Mouse (Mus musculus): ENCODE data around the gene Tssc4.
A peak's percentile ranks its signal among the peaks of the same experiment; 100 is the strongest.

Gene Tssc4

DNA sequence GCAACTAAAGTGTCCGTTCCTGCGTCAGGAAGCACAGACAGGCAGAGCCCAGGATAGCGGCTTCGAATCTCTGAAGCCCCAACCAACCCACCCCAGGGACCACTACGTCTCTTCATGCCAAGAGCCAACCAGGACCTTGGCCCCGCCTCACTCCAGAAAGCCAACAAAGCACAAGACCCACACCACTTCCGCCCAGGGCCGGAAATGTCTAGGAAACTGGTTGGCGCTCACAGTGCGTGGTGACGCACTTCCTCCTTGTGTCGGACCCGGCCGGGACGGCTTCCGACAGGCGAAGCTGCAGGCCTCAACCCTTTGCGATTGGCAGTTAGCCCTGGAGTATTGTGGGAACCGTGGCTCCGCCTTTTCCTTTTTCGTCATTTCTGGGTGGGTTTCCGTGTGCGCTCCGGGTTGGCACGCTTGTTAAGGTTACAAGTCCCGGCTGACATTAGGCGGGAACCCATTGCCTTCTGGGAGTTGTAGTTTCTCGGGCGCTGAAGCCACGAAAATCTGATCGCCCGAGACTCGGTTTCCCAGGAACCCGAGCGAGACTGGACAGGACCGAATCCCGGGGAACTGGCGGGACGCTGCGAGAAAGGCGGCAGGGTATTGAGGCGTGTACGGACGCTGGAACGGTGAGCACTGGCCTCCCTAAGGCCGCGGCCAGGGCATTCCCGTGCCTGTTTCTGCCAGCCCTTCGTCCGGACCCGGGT lies at the start of gene Tssc4:
Gene Tssc4 (plus strand): TSS at position 368 of the 710 bp plus-strand sequence.
- peak; percentile 81 to 87 for DNase-seq (ENCODE audit: low spot score in 2 of 2)

DNA sequence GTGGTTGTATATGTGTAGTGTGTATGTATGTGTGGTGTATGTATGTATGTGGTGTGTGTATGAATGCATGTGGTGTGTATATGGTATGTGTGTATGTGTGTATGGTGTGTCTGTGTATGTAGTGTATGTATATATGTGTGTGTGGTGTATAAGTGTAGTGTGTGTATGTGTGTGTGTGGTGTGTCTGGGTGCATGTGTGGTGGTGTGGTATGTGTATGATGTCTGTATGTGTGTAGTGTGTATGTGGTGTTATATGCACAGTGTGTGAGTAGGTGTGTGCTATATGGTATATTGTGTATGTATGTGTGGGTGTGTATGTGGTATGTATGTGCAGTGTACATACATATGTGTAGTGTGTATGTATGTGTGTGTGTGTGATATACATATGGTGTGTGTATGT lies 49.0 kb upstream of the Tssc4 start:
- no peak for DNase-seq (ENCODE audit: low spot score in 2 of 2)

GRCm38 (mm10) chr7:143020764-143021163 lies 48.3 kb upstream of the Tssc4 start:
- no peak for DNase-seq (ENCODE audit: low spot score in 2 of 2)

GRCm38 (mm10) chr7:143021356-143022164 lies 47.5 kb upstream of the Tssc4 start:
- no peak for DNase-seq (ENCODE audit: low spot score in 2 of 2)

DNA sequence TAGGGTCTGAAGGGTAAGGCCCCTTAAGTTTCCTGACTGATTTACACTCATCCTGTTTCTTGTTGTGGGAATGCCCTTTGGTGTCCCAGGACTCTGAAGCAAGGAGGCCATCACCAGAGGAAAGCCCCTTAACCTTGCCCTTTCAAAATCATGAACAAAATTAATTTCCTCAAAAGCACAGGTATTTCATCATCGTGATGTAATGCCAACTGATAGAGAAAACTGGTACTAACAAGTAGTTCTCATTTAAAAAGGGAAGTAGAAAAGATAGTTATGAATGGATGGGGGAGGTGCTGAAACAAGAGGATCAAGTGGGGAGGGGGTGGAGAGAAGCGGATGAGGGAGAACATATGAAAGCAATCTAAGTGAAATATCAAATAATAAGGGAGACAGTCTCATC lies 45.5 kb upstream of the Tssc4 start:
- no peak for DNase-seq (ENCODE audit: low spot score in 2 of 2)

- DNase-seq (ENCODE audit: low spot score in 2 of 2) = no peak
Observed at GRCm38 (mm10) chr7:143024293-143024692, 44.8 kb upstream of the Tssc4 start.

DNA sequence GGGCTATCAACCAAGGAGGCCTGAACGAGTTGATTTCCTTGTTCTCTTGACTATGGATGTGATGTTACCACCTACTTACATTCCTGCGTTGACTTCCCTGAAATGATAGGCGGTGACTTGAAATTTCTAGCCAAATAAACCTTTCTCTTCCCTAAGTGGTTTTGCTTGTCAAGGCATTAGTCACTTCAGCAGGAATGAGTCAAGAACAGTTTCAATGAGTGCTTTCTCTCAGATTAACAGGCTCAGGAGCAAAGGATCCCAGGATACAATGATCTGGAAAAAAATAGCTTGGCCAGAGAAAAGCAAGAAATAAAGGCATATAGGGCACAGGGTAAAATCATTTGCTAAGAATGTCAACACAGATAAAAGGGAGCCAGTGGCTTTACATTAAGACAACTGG lies 43.6 kb upstream of the Tssc4 start:
- DNase-seq (ENCODE audit: low spot score in 2 of 2) = no peak

DNA sequence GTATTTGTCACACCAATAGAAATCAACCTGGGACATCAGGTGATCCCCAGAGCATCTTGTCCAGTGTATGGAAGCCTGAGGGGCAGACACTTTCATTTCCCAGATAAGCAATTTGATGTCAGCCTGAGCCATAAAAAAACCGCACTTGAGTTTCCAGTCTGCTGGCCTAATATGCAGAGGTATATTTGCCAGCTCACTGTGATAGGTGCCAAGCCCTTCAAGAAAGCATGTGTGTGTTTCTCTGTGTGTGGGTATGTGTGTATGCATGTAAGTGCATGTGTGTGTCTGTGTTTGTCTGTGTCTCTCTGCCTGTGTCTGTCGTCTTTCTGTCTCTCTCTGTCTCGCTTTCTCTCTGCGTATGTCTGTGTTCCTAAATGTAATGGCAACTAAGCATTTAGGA lies 41.9 kb upstream of the Tssc4 start:
- DNase-seq (ENCODE audit: low spot score in 2 of 2) = no peak

- DNase-seq (ENCODE audit: low spot score in 2 of 2) = no peak
Observed at GRCm38 (mm10) chr7:143031816-143032215, 37.2 kb upstream of the Tssc4 start.

- DNase-seq (ENCODE audit: low spot score in 2 of 2) = no peak
Observed at GRCm38 (mm10) chr7:143033581-143033980, 35.5 kb upstream of the Tssc4 start.

DNA sequence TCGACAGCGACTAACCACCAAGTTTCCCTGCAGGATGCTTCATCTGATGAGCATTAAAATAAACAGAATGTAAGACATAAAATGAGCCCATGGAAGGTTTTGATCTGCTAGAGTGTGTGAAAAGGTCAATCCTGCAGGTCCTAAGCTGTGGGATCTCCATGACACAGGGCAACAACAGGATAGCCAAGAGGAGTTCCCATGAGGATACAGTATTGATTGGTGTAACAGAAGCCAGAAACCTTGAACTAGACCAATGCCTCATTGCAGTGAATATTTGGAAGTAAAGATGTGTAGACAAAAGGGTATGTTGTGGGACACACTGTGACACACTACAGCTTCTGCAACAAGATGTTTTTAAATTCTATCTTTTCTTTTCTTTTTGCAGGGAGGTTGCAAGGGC lies 34.9 kb upstream of the Tssc4 start:
- DNase-seq (ENCODE audit: low spot score in 2 of 2) = no peak

GRCm38 (mm10) chr7:143034519-143035450 lies 34.3 kb upstream of the Tssc4 start:
- DNase-seq (ENCODE audit: low spot score in 2 of 2) = no peak

- no peak for DNase-seq (ENCODE audit: low spot score in 2 of 2)
Observed at GRCm38 (mm10) chr7:143036787-143037186, 32.3 kb upstream of the Tssc4 start.

- DNase-seq (ENCODE audit: low spot score in 2 of 2) = no peak
Observed at GRCm38 (mm10) chr7:143037306-143037705, 31.7 kb upstream of the Tssc4 start.

DNA sequence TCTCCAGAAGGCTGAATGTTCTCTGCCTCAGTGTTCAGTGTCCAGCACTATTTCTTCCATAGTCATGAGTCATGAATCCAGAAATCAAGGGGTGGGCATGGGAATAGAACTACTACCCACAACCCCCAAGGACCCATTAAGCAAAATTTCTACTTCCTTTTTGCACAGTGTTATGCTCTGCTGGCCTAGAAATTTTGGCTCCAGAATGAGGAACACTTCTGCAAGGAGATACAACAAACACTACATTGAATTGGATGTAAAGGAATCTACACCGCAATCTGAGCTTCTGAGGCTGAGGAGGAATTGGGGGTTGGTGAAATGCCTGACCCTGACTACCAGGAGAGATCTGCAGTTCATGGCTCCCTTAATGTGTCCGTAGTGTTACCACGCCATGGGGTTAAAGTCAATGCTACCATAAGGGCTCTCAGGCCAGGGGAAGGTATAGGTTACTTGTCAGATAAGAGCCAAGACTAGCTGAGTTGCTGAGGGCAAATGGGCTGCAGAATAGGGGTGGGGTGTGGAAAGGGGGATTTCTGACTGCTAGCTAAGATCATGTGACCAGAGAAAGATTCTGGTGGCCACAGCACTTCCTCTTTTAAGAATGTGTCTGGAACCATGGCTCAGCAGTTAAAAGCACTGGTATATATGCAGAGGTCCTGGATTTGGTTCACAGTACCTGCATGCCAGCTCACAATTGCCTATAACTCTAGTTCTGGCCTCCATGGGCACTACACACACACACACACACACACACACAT lies 30.7 kb upstream of the Tssc4 start:
- DNase-seq (ENCODE audit: low spot score in 2 of 2) = no peak

- no peak for DNase-seq (ENCODE audit: low spot score in 2 of 2)
Observed at GRCm38 (mm10) chr7:143040561-143040960, 28.5 kb upstream of the Tssc4 start.

- DNase-seq (ENCODE audit: low spot score in 2 of 2) = no peak
Observed at GRCm38 (mm10) chr7:143041138-143041822, 27.8 kb upstream of the Tssc4 start.

DNA sequence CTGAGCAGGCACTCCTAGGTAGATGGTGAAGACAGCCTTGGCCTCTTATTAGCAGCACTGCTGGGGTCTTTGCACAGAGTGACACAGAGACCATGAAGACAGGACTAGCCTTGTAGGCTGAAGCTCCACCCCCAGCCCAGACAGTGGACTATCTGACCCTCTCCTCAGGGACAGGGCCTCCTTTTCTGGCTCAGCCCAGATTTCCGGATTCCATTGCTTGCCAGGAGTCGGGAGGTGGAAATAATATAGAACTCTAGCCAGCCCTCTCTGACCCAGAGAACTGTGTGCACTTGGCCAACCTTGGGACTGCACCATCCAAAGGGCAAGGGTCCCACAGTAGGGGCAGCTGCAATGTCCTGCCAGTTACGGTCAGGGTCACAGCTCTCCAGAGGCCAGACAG lies 27.0 kb upstream of the Tssc4 start:
- no peak for DNase-seq (ENCODE audit: low spot score in 2 of 2)

DNA sequence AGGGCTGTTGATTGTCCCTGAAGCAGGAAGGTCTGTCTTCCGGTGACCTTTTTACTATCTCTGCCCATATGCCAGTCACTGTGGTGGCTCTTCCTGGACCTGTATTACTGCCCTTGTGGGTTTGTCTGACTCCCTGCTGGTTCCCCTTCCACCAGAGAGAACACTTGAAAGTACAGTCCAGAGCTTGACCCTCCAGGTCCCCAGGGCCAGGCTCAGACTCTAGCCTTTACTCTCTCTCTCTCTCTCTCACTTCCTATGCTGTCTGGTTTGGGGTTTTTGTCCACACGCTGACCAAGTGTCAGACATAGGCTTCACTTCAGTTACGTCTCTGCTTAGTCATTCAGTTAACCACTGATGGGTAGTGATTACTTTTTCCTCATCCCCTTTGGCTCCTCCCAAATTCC lies 26.1 kb upstream of the Tssc4 start:
- DNase-seq (ENCODE audit: low spot score in 2 of 2) = no peak

- no peak for DNase-seq (ENCODE audit: low spot score in 2 of 2)
Observed at GRCm38 (mm10) chr7:143044049-143044825, 24.8 kb upstream of the Tssc4 start.
